Mouse (Mus musculus) ES-Bruce4 (cell line): ENCODE data around the gene Cpne5.

Experiments
- CTCF ChIP-seq: IDR thresholded peaks from one replicate; pipeline ENCODE4 v1.8.1; 2011; ENCODE audit warnings: low read depth, low read length
- POLR2A ChIP-seq: IDR thresholded peaks from one replicate; pipeline ENCODE4 v1.8.1; 2011; ENCODE audit warnings: low read length; ENCODE audit not compliant: insufficient read depth

- TF ChIP-seq POLR2A (no peak), CTCF (no peak)
Observed at GRCm38 (mm10) chr17:29175693-29176092, 62.3 kb downstream of the Cpne5 start.
